Mouse (Mus musculus): ENCODE results near the gene Pcbp4. TPM values are rescaled to one million over a fixed set of nuclear protein-coding genes. Genes with fewer than 3 reads are reported as not detected.

The Pcbp4 gene
- 1.2 to 9.7 TPM (median 2.7 TPM) in 3 replicates for total RNA-seq (2017)

DNA sequence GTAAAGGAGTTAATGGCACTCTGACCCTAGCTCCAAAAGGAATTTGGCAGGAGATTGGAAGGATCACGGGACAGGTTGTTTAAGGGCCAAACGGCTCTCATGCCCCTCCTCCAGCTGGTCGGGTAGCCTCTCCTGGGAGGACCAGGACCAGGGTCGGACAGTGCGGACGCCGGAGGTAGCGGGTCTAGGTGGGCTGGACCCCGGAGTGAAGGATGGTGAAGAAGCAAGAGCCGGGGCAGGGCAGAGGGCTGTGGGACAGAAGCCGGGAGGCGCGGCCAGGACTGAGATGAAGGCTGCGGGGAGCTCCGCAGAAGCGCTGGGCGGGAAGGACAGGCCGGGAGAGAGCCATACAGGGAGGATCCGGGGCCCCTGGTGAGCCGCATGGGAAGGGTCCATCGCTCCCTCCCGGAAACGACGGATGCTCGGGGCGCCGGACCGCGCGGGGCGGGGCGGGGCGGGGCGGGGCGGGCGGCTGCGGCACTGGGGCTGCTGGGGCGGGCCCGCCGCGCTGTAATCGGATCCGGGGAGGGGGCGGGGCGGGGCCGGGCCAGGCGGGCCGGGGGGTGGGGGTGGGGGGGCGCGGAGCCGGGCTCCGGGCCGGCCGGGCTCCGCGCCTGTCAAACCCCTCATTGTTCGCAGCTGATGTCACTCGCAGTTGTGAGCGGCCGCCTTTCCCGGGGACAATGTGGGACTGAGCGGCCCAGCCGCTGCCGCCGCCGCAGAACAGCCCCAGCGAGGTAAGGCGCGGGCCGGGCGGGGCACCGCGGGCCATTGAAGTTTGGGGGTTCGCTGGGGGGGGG lies at the start of gene Pcbp4:
Gene Pcbp4 (plus strand): TSS at position 21 of the 800 bp plus-strand sequence.
- ATAC-seq (replicated peaks; ENCODE audit: insufficient number of reproducible peaks, low FRiP score, low TSS enrichment, poor library complexity, severe bottlenecking) = no peak

DNA sequence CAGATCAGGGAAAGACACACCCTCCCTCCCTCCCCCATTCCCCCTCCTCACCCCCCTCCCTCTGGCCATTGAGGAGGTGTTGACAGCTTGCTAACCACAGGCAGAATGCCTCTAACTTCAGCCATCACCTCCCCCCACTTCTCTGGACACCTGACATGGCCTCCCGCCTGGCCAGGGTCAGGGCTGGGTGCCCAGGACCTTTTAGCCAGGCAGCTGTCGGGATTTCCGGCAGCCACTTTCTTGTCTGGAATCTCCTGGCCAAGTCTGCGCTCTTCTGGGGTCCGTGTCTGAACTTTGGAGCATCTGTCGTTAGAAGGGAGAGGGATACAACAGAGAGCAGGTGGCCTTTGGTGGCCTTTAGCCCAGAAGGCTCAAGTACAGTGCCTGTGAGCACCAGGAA lies 47.8 kb upstream of the Pcbp4 start:
- ATAC-seq (replicated peaks; ENCODE audit: insufficient number of reproducible peaks, low FRiP score, low TSS enrichment, poor library complexity, severe bottlenecking) = no peak

DNA sequence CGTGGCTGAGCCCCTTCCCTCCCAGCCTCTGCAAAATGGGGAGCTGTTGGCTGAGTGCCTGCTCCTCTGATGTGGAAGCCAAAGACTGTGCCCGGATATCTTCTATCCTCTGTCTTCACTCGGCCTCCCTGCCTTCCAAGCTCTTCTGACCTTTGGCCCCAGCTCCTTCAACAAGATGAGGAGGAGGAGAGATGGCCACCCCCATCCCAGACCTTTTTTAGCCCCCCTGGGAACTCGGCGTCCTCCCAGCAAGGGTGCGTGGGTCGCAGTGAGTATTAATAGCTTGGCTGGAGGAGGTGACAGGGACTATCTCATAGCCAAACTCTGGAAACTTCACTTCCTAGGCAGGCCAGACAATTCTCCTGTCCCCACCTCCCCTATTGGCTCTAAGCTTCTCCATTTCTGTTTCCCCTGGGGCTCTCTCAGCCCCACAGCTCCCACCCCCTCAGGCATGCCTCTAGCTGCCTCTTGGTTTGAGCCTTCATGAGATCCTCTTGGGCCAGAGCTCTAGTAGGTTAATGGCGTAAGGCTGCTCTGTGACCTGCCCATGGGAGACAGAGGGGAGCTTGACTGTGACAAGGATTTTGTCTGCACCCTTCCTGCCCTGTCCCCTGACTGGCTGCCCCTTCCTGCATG lies 46.5 kb upstream of the Pcbp4 start:
- ATAC-seq (replicated peaks; ENCODE audit: insufficient number of reproducible peaks, low FRiP score, low TSS enrichment, poor library complexity, severe bottlenecking) = no peak

DNA sequence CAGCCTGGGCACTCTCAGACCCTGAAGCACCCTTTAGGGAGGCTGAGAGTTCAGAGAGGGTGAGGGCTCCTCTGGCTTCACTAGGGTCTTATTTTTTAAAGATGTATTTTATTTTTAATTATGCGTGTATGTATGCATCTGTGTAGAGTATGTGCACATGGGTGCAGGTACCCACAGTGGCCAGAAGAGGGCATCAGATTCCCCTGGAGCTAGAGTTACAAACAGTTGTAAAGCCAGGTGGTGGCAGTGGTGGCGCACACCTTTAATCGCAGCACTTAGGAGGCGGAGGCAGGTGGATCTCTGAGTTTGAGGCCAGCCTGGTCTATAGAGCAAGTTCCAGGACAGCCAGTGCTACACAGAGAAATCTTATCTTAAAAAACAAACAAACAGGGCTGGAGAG lies 44.0 kb upstream of the Pcbp4 start:
- no peak for ATAC-seq (replicated peaks; ENCODE audit: insufficient number of reproducible peaks, low FRiP score, low TSS enrichment, poor library complexity, severe bottlenecking)

DNA sequence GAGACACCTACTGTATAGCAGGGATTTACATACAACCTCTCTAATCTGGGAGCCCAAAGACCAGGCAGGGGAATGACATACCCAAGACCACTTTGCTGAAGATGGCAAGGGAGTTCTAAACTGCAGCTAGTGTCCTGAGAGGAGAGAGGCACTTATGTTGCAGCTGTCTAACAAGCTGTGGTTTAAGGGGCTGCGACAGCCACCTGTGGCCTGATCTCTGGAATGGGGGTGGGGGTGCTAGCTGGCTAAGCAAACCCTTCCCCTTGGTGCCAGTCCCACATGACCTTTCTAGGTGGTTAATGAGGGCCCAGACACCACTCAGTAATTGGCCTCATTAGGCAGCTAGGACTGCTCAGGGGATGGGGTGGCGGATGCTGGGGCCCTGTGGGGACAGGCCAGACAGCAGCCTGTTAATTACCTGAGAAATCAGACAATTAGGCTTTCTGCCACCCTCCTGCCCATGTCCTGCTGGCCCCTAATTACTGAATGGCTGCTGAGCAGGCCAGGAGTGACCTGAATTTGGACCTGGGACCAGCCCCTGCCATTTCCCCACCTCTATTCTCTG lies 42.9 kb upstream of the Pcbp4 start:
- ATAC-seq (replicated peaks; ENCODE audit: insufficient number of reproducible peaks, low FRiP score, low TSS enrichment, poor library complexity, severe bottlenecking) = no peak

DNA sequence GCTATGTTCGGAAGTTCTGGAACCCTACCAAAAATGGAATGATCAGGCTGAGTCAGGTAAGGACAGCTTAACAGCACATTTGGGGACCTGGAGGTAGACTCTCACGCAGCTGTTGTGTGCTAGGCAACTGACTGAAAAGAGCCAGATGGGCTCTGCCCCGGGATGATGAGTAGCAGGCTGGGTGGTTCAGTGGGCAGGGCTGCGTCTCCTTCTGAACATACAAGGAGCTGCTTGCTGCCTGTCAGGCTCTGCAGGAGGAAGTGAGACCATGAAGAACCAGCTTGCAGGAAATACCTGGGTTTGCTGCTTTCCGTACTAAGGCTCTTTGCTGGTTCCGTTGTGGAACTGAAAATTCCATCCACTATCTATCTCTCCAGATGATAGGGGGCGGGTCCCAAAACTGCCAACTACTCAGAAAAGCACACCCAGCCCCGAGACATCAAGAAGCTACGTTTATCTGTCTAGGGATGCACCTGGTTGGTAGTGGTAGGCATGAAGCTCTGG lies 41.9 kb upstream of the Pcbp4 start:
- peak; percentile 44 for ATAC-seq (replicated peaks; ENCODE audit: insufficient number of reproducible peaks, low FRiP score, low TSS enrichment, poor library complexity, severe bottlenecking)

DNA sequence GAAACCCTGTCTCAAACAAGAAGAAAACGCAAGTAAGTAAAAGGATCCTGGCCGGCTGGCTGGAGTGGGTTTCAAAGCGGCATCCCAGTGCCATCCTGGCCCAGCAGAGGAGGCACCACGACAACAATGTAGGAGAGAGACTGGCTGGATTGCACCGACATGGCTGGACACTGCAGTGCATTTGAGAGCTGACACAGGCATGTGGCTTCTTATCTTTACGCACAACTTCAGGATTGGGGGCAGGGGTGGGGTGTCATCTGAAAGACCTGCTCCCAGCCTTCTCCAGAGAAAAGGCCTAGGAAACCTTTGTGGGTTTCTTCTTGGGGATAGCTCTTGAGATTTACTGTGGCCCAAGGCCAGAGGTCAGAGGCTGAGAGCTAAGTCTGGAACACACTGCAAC lies 41.4 kb upstream of the Pcbp4 start:
- no peak for ATAC-seq (replicated peaks; ENCODE audit: insufficient number of reproducible peaks, low FRiP score, low TSS enrichment, poor library complexity, severe bottlenecking)

DNA sequence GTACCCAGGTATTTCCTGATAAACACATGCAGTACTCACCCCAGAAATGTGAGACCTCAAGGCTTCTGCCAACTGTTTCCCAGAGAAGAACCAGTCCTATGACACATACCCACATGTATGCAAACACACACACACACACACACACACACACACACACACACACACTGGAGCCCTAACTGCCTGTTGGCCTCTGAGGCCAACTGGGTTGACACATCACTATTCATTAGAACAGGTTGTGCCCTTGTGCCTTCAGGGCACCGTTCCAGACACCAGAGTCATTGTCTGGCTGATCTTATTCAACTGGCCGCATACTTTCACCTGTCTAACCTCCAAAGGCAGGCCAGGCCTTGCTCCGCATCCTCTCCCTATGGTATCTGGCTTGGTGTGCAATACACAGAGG lies 40.9 kb upstream of the Pcbp4 start:
- ATAC-seq (replicated peaks; ENCODE audit: insufficient number of reproducible peaks, low FRiP score, low TSS enrichment, poor library complexity, severe bottlenecking) = no peak

DNA sequence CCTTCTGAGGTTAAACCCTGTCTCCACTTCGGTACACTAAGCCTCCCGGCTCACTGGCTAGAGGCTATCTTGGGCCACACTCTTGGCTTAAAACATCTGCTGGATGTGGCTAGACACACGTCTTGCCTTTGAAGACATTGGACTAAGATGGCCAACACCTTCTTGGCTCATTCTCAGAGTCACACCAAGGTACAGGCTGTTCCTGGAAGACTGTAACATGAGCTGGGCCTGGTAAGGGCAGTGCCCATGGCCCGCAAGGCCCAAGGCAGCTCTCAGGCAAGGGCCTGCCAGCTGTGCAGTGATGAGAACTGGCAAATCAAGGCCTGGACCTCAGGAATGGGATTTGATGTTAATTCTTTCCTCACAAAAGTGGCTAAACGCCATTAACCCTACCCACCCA lies 39.5 kb upstream of the Pcbp4 start:
- ATAC-seq (replicated peaks; ENCODE audit: insufficient number of reproducible peaks, low FRiP score, low TSS enrichment, poor library complexity, severe bottlenecking) = no peak

DNA sequence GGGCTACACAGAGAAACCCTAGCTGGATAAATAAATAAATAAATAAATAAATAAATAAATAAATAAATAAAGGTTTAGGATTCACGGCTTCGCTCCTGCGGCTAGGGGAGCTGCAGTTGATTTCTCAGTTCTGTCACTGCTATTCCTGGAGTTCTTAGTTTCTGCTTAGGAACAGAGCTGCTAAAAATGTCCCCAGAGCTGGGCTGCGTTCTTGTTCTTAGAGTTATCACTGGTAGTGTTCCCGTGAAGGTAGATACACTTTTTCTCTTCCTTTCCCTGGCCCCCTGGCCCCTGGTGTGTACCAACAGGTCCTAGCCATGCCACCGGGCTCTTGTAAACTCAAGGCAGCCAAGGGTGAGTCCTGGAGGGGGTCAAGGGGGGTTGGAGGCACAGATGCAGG lies 36.3 kb upstream of the Pcbp4 start:
- no peak for ATAC-seq (replicated peaks; ENCODE audit: insufficient number of reproducible peaks, low FRiP score, low TSS enrichment, poor library complexity, severe bottlenecking)

DNA sequence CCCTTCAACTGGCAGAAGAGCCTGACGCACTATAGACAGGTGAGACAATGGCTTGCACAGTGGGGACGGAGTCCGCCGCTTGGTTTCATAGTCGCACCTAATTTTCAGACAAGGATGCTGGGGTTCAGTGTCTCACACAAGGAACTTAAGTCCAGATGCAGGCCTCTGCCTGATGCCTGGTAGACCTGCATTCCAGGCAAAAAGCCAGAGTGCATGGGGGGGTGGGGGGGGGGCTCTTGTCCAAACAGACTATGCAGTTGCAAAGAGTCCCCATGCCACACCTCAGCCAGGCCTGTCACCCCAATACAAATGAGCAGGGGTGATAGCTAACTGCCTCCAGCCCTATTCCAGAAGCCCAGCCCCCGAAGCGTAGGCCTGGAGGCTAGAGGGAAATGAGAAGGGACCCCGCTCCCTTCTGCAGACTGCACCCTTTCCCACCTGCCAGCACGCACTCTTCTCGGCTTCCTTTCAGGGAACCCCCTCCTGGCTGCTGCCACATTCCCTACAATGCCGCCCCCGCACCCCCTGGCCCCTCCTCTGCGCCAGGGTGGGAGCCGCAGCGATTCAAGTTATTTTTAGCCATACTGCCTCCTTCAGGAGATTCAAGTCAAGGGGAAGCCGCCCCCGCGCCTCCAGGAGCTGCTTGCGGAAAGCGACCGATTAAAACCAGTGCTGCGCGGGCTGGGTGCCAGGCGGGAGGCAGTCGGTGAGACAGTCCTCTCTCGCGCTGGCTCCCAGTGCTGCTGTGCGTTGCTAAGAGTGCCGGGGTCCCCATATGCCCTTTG lies 35.1 kb upstream of the Pcbp4 start:
- ATAC-seq (replicated peaks; ENCODE audit: insufficient number of reproducible peaks, low FRiP score, low TSS enrichment, poor library complexity, severe bottlenecking) = no peak

DNA sequence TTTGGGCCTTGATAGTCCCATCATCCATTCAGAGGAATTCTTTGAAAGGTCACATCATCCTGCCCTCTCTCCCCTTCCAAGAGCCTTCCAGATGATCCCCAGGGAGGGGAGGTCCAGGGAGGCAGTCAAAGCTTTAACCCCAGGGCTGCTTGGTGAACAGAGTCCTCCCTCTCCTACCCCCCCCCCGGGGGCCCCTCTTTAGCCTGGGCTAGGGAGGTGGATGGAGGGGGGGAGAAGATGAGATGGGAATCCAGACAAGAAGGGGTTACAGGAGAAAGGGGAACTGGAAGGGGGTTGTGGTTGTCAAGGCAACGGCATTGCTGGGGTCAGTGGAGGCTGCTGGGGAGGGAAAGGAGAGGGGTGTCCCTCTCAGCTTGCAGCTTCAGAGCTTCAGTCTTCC lies 32.5 kb upstream of the Pcbp4 start:
- ATAC-seq (replicated peaks; ENCODE audit: insufficient number of reproducible peaks, low FRiP score, low TSS enrichment, poor library complexity, severe bottlenecking) = no peak

DNA sequence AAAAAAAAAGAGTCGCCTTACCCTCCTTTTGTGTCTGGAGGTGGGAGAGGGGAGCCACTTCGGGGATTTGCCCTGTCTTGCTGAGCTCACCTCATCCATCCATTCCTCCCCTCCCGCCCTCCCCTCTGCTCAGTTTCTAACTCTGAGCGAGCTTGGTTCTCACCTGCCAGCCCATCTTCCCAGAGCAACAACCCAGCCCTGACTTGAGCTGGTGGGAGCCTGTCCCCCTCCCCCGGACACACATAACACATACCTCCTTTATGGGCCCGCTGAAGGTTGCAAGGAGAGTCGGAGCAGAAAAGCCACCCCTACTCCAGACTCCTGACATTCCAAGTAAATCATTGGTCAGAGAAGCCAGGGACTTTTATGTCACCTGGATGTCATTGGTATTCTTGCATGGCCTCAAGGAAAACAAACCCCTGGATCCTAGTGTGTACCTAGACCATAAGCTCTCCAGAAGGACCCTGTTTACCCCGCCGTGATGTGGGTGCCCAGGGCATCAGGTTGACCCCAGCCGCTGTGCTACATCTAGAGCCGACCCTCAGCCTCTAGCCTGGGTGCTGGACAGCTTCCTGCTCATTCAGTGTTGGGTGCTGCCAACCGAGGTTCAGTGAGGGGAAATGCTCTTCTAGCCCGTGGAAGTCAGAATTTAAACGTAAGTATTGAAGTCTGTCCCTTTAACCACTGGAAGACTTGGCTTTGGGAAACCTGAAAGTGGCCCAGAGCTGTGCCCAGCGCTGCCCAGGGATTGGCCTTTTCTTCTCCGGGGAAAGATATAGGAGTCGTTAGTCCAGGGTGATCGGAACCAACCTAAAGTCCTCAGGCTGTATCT lies 31.8 kb upstream of the Pcbp4 start:
- no peak for ATAC-seq (replicated peaks; ENCODE audit: insufficient number of reproducible peaks, low FRiP score, low TSS enrichment, poor library complexity, severe bottlenecking)

DNA sequence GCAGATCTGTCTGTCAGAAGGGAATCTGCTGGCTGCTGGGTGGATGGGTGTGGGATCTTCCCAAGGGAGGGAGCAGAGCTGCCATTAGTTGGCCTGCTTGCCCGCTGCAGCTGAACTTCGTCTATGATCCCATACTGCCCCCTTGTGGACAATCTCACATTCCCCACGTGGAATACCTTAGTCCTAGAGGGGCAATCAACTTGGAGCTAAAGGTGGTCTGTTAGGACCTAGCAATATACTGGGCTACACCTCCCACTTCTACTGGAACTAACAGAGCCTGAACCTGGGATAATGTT lies 31.3 kb upstream of the Pcbp4 start:
- ATAC-seq (replicated peaks; ENCODE audit: insufficient number of reproducible peaks, low FRiP score, low TSS enrichment, poor library complexity, severe bottlenecking) = peak; percentile 64

DNA sequence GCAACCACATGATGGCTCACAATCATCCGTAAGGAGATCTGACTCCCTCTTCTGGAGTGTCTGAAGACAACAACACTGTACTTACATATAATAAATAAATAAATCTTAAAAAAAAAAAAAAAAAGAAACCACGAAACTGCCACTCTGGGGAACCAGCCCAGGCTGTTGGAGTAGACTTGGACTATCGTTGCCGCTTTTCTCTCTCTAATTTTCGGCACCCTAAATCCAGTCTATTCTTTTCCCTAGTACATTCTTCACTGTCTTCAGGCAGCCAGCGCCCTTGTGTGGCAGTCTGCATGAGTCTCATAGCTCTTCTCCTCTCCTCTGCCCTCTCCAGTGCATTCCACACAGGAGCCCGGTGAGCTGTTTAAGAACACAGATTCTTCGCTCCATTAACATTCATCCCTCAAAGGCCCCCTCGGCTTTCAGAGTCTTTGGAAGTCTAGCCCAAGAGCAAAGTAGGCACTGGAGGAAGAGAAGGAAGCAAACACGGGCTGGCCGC lies 24.3 kb upstream of the Pcbp4 start:
- ATAC-seq (replicated peaks; ENCODE audit: insufficient number of reproducible peaks, low FRiP score, low TSS enrichment, poor library complexity, severe bottlenecking) = 0 out of 2 replicates have a peak, but pooled peaks have one; percentile 8

DNA sequence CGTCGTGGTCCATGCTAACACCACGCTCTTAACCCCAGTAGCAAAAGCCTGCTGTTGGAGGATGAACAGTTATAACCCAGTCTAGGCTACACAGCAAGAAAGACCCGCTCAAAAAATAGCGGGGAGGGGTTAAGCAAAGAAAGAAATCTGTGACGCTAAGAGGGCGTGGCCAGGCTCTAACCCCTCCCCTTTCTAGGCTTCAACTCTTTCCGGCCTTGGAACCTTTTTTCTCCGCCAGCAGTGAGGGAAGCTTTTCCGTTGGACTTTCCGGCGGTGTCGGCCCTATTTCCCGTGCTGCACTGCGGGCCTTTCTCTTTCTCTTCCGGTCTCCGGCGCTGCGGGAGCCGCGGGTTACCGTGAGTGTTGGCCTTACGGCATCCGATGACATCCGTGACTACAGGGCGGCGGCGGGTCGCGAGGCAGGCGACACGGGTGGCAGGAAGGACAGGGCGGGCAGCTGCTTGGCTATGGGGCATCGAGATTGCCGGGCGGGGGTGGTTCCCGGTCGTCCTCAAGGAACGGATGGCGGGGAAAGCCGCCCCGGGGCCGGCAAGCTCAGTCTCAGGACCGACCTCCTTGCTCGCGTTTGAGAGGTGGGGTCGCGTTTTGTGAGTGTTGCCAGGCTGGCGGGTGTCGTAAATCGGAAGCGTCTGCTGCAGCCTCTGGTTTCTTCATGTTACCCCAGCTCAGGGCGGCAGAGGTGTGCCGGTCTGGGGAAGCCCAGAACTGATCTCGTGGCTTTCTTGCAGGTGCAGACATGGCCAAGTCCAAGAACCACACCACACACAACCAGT lies 23.7 kb upstream of the Pcbp4 start, which contains the start of gene Rpl29:
Gene Rpl29 (plus strand): TSS at position 234 of the 794 bp plus-strand sequence.
- peak; percentile 94 for ATAC-seq (replicated peaks; ENCODE audit: insufficient number of reproducible peaks, low FRiP score, low TSS enrichment, poor library complexity, severe bottlenecking)

DNA sequence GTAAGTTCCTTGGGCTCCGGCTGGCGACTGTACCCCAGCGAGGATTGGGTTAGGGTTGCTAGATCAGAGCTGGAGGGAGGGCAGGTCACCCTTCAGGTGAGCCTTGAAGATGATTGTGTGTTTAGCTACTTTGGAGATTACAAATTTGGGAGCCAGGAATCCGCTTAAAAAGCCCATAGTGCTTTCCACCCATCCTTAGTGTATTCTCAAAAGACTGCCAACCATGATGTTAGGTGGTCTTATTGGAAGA lies 23.2 kb upstream of the Pcbp4 start:
- no peak for ATAC-seq (replicated peaks; ENCODE audit: insufficient number of reproducible peaks, low FRiP score, low TSS enrichment, poor library complexity, severe bottlenecking)

DNA sequence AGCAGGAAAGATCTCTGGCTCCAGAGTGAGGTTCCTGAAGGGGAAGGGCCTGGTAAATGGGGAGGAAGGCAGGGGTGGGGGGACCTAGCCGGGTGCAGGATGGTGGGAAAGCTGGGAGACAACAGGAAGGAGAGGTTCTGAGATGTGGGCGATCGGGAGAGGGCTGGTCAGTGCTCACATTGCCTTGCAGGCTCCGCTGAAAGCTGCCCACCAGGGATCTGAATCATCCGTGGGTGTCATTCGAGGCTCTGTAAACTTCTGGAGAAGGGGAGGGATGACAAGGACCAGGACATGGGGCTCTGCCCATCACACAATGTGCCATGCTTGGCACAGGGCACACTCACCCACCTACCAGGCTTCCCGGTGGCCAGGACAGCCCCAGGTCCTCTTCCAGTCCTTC lies 19.7 kb upstream of the Pcbp4 start:
- ATAC-seq (replicated peaks; ENCODE audit: insufficient number of reproducible peaks, low FRiP score, low TSS enrichment, poor library complexity, severe bottlenecking) = no peak
